Mouse (Mus musculus) frontal cortex, postnatal 25 days (tissue): Measurements from ENCODE around the gene Dnaaf2.
"Not testable (repeated sequence)": the region's sequence is repeated elsewhere in the genome, so short reads cannot be mapped to it uniquely, and the experiment has no call there.

Source experiments
- DNase-seq, 2 experiments: peaks; one replicate each; pipeline ENCODE4 v3.0.0; 2022; ENCODE audit warnings: low spot score in 2 of 2

The Dnaaf2 gene

GRCm38 (mm10) chr12:69197378-69198163, 658 bp downstream of the Dnaaf2 start:
- peak; percentile 10 to 39 for DNase-seq

DNA sequence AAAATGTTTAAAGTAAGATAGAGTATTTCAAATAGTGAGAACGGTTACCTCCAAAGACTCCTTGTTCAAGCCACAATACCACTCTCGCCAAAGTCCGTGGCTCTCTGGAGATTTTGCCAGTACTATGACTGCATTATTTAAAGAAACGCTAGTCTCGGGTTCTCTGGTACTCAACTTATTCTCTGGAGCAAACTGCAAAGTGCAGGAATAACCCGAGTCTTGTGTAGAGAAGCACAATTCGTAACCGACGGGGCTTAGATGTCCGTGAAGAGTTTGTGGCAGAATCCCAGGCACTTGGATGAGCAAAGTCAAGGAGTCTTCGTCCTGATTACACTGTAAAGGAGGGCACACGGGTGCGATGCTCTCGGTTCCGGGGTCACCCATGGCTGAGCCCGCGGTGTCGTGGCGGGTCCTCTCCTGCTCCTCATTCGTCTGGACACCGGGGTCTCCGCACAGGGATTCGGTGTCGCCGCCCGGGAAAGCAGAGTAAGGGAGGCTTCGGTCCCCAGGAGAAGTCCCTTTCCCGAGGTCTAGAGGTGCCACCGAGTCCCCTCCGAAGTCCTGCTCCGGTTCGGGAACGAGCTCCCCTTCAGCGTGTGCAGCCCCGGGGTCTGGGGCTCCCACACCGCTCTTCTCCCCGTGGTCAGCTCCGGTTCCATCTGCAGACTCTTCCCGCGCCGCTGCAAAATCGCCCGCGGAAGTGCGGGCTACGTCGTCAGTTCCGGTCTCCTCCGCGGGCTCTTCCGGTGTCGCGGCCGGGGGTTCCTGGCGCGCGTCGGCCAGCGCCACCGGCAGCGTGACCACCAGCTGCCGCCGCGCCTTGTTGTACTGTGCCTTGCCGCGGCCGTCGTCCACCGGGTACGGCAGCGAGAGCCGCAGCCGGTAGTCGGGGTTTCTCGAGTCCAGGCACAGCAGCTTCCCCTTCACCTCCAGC, 1.5 kb downstream of the Dnaaf2 start, which contains the start of gene Gm49383:
Gene Gm49383 (minus strand): TSS at position 661 of the 934 bp plus-strand sequence.
- DNase-seq, result peak; percentile 49 to 52

- DNase-seq, result no peak
Measured at GRCm38 (mm10) chr12:69192637-69193036, 5.6 kb downstream of the Dnaaf2 start.

DNA sequence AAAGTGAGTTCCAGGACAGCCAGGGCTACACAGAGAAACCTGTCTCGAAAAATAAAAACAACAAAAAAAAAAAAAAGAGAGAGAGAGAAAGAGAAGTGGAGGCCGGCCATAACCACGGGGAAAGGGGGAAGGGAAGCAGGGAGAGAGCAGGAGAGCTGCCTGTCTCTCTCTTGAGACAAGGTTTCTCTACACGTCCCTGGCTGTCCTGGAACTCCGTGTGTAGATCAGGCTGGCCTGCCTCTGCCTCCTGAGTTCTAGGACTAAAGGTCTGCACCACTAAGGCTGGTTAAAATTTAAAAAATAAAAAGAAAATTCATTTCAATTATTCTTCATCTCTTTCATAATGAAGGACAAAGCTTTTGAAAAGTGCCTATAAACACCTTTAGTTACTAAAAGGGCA, 6.8 kb downstream of the Dnaaf2 start:
- DNase-seq, result no peak

- no peak for DNase-seq
Measured at GRCm38 (mm10) chr12:69190522-69190921, 7.7 kb downstream of the Dnaaf2 start.

GRCm38 (mm10) chr12:69190074-69190473, 8.2 kb downstream of the Dnaaf2 start:
- no peak for DNase-seq

- DNase-seq, result no peak
Measured at GRCm38 (mm10) chr12:69186811-69187471, 11.3 kb downstream of the Dnaaf2 start.

DNA sequence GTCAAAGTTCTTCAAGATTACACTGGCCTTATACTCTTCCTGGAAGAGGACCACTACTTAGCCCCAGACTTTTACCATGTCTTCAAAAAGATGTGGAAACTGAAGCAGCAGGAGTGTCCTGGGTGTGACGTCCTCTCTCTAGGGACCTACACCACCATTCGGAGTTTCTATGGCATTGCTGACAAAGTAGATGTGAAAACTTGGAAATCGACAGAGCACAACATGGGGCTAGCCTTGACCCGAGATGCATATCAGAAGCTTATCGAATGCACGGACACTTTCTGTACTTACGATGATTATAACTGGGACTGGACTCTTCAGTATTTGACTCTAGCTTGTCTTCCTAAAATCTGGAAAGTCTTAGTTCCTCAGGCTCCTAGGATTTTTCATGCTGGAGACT, 12.9 kb downstream of the Dnaaf2 start:
- no peak for DNase-seq

DNA sequence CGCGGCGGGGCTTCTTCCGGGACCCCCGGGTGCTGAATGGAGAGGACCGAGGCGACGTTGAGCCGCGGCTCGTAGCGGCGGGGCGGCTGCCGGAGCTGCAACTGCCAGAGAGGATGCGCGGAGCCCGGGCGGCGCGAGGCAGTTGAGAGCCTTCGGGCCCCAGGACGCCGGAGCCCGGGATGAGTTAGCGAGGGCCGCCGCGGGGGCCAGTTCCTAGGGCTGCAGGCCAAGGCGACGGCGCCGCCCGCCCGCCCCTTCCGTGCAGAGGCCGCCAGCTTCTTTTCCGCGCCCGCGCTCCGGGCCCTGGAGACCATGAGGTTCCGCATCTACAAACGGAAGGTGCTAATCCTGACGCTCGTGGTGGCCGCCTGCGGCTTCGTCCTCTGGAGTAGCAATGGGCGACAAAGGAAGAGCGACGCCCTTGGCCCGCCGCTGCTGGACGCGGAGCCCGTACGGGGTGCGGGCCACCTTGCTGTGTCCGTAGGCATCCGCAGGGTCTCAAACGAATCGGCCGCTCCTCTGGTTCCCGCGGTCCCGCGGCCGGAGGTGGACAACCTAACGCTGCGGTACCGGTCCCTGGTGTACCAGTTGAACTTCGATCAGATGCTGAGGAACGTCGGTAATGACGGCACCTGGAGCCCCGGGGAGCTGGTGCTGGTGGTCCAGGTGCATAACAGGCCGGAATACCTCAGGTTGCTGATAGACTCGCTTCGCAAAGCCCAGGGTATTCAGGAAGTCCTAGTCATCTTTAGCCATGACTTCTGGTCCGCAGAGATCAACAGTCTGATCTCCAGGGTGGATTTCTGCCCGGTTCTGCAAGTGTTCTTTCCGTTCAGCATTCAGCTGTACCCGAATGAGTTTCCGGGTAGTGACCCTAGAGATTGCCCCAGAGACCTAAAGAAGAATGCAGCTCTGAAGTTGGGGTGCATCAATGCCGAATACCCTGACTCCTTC, 13.6 kb downstream of the Dnaaf2 start:
- peak; percentile 22 to 42 for DNase-seq

DNA sequence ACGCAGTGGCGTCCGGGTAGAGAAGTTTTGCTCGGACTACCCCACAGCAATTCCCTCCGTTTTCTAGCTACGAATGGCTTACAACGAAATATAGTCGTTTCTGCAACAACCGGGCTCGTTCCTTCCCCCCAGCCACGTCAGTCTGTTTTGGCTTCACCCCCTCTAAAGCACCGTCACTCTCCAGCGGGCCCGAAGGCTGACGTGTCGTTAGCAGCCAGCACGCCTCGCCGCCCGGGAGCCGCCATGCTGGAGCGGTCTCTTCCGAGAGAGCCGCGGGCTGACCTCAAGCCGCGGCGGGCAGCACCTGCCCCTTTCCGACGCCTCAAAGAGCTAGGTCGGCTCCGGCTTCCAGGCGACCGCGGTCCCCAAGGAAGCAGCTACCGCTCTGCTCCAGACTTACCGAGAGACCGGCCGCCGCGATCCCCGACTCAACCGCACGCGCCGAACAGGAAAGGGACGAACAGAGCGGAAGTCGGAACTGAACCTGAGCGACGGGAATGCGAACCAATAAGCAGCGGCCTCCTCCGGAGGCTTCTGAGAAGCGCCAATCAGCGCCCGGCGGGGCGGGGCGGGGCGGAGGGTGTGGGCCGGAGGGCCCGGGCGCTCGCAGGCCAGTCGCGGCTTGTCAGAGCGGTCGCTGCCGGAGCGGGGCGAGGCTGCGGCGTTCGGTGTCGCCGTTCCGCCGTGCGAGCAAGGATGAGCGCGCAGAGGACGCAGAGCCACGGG, 14.5 kb downstream of the Dnaaf2 start, which contains the start of the genes Rpl36al and Mgat2:
Gene Rpl36al (minus strand): TSS at position 501 of the 726 bp plus-strand sequence.
Gene Mgat2 (plus strand): TSS at position 575 of the 726 bp plus-strand sequence.
- peak; percentile 99 for DNase-seq

DNA sequence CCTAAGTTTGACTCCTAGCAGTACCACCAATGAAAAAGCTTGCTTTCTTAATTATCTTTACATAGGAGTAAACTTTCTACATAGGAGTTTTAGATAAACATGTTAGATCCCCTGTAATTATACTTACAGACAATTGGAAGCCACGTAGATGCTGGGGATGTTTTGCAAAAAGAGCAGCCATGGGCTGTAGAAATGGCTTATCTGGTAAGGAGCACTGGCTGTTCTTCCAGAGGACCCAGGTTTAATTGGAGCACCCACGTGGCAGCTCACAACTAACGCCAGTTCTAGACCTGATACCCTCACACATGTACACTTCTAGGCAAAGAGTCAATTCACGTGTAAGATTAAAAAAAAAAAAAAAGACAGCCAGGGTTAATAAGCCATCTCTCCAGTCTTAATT, 16.4 kb downstream of the Dnaaf2 start:
- no peak for DNase-seq

DNA sequence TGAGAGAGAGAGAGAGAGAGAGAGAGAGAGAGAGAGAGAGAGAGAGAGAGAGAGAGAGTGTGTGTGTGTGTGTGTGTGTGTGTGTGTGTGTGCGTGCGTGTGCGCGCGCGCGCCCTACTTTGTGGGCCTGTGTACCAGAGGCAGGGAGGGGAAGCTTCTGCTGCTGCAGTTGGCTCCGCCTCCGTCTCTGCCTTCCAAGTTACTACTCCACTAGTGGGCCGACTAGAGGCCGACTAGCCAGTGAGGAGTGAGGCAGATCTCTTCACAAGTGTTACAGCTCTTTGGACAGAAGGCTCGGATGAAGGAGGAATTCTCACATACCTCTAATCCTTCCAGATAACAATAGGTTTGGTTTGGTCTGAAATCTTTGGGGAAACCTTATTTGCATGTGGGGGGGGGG, 18.9 kb downstream of the Dnaaf2 start:
- DNase-seq, result no peak

DNA sequence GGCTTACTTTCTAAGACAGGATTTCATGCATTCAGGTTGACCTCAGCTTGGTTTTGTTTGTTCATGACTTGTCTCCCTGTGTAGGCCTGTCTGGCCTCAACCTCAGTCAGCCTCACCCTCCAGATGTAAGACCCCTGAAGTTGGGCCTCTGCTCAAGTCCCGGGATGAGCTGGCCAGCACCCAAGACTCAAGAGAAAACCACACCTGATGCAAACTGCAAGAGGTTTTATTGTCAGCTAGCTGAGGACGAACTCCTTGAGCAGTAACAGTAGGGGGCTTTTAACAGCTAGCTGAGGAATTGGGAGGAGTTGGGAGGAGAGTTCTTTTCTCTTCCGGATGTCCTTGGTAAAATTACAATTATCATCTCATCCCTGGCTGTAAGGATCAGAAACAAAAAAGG, 20.7 kb downstream of the Dnaaf2 start:
- no peak for DNase-seq

DNA sequence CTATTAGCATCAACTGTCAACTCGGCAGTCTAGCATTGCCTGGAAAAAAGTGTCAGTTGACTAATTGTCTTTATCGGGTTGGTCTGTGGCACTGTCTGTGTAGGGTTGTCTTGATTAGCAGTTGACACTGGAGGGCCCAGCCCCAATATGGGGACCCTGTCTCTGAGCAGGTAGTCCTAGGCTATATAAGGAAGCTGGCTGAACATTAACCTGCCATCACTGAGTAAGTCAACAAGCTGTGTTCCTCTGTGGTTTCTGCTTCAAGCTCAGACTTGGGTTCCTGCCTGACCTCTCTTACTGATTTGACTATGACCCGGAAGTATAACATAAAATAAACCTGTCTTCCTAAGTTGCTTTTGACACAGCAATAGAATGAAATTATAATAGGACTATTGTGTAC, 22.3 kb downstream of the Dnaaf2 start:
- no peak for DNase-seq

DNA sequence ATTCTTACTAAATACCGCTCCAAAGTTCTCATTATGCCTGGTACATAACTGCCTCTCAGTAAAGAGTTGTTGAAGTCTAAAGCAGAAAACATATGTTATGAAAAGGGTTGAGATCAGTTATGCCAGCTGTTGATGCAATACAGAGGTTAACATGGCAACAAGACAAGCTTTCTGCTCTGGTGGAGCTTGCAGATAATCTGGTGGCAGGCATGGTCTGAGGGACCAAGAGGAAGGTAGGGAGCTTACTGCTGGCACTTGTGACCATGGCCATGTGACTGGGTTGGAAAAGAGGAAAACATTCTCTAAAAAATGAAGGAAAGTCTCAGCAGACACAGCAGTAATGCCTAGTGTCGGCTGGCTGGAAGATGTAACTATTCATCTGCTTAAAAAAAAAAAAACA, 26.9 kb downstream of the Dnaaf2 start:
- DNase-seq, result no peak

GRCm38 (mm10) chr12:69168461-69169106, 29.6 kb downstream of the Dnaaf2 start, which contains the start of gene Lrr1:
Lrr1 (plus strand) TSS chr12:69168814.
- peak; percentile 81 to 91 for DNase-seq

DNA sequence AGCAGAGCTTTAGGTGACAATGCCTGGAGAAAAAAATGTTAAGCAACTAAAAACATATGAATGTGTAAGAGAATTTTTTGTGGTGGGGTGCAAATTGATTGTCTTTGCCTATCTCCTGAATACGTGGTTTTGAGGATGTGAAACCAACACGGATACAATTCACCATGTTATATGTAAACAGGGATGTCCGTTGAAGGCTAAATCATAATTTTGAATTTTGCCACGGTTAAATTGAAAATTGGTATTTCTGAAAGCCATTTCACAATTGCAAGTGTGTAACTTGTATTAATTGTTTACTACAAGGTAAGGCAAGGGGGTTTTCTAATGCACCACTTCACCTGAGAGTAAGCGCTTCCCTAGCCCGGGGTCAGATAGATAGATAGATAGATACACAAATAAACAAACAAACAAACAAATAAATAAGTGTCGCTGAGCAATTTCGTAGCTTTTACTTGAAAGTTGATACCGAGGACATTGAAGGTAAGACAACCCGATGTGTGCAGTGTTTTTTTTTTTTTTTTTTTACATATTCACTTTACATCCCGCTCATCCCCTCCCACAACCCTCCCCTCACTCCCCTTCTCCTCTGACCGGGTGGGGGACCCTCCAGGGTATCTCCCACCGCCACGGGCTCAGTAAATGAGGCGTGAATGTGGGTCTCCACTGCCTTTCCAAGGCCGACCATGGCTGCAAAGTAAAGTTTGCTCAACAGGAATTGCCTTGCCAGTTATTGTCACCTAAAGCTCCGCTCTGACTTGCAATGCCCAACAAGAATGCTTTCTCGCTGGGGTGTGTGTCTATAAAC, 30.4 kb downstream of the Dnaaf2 start:
- no peak for DNase-seq

DNA sequence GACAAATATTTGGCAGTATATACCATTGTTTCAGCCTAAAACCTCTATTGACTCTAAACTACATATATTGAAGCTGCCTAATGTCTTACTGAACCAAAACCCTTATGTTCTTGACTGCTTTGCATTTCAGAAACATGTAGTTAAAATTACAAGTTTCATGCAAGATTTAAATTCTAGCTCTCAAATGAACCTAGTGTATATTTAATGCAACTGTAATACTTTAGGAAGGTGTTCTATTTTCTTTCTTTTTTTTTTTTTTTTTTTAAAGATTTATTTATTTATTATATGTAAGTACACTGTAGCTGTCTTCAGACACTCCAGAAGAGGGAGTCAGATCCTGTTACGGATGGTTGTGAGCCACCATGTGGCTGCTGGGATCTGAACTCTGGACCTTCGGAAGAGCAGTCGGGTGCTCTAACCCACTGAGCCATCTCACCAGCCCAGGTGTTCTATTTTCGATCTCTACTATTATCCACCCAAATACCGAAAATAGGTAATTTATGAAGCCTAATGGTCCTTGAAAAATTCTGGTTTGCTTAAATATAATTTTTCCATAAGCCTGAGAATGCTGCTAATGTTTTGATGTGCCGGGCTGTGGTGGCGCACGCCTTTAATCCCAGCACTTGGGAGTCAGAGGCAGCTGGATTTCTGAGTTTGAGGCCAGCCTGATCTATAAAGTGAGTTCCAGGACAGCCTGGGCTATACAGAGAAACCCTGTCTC, 31.2 kb downstream of the Dnaaf2 start:
- DNase-seq, result not testable (repeated sequence)
